Mouse (Mus musculus) liver, adult 2 months (tissue): ENCODE measurements around the gene Ntm.

Experiments used
- CTCF ChIP-seq: fragments of 200-500 bp; IDR thresholded peaks from 2 replicates; pipeline ENCODE4 v1.5.1; 2011; ENCODE audit warnings: low read depth, low read length, control low read depth
- POLR2A ChIP-seq: fragments of 200-500 bp; IDR thresholded peaks from 2 replicates; pipeline ENCODE4 v1.6.1; 2011; ENCODE audit warnings: low read length, control low read depth; ENCODE audit not compliant: insufficient read depth; ENCODE audit errors: extremely low read depth

DNA sequence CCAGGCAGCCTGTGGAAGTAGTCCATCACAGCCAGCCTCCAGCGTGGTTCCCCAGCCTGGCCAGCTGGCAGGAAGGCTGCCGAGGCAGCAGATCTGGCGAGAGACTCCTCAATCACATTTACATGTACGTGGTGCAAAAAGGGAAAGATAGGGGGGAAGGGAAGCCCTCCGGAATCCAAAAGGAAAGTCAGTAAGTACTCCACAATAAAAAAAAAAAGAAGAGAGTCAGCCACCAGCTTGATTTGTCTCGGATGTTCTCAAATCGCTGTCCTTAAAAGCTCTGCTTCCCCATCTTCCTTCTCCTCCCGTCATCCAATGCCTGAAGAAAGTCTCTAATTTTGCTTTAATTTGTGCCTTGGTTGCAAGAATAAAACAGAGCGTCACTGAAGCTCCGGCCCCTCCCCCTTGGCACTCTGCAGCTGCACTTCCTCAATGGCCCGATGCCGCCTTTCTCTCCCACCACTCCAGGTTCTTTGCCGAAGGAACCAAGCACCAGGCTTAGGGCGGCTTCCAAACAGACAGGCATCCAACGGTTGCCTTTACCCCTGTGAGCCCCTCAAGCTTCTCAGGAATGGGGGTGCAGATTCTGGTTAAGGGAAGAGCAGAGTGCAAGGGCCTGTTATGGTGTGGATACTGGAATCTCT lies 212.4 kb downstream of the Ntm start:
- TF ChIP-seq POLR2A, result no peak
- no peak for TF ChIP-seq CTCF
